Mouse (Mus musculus) activated CD4-positive, CD25-positive, alpha-beta regulatory T cell (primary cell): Measurements from ENCODE around the gene Cc2d2a. TPM values are rescaled to one million over a fixed set of nuclear protein-coding genes. Genes with fewer than 3 reads are reported as not detected.

Experiments
- polyA plus RNA-seq, 2 experiments: library from polyadenylated mRNA; unstranded; fragments of 100-300 nt; shearing (Covaris generic); gene quantifications; one replicate each; pipeline ENCODE4 v1.2.1; 2017

Cc2d2a gene
- under 1 TPM; 0.36 to 0.56 TPM for polyA plus RNA-seq

DNA sequence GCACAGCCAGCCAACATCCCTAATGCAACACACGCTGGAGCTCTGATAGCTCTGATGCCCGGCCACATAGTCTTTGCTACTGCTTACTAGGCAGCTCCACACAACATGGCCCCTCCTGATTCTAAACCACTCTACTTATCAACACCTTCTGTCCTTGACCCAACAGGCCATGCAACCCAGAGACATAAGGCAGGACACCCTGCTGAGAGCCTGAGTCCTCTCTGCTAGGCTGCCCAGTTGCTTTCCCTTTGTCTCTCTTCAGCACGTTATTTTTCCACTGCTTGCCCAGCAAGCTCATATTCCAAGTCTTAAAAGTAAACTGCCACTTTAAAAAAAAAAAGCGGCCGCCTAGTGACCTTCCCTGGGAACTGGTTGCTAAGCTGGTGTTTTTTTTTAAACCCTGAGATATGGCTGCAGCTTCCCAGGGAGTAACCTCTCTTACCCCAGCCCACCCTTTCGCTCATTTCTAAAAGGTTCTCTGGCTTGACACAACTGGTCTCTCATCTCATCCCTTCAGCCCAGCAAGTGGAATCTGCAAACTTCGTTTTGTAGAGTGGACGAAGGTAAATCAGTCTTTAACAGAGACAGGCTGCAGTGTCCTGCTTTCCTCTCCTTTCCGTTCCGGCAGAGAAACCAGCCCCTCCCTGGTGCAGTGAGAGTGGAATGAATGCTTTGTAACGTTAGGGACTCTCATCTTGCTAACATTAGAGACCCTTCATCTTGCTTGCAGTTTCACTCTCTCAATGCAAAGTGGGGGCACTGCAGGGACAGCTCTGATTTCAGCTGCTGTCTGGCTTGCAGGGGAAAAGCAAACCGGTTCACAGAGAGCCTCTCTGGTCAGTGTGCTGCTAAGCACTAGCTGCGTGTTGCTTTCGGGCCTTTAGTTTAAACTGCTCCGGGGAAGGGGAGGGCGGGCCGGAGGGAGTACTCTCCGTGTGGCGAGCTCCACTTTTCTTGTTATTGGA lies at the start of gene Cc2d2a:
TSS of gene Cc2d2a (plus strand) at position 350 of the 965 bp plus-strand sequence.

Other genes with a start within 250 kb of the Cc2d2a start
- gene C1qtnf7, start 146.8 kb upstream of the Cc2d2a start, polyA plus RNA-seq = under 1 TPM in 1 of 2 experiments, not detected in 1; 0.07 TPM
- 1 to 10 TPM in 1 of 2 experiments, under 1 TPM in 1; 0.11 to 1.6 TPM for gene Bst1, start 156.5 kb downstream of the Cc2d2a start, polyA plus RNA-seq
- gene Fbxl5, start 159.3 kb downstream of the Cc2d2a start, polyA plus RNA-seq = 10 to 100 TPM; 60.0 to 60.2 TPM
- 10 to 100 TPM; 12.5 to 25.6 TPM for gene Cd38, start 206.2 kb downstream of the Cc2d2a start, polyA plus RNA-seq